Mouse (Mus musculus): Measurements from ENCODE around the gene Cib2.

DNA sequence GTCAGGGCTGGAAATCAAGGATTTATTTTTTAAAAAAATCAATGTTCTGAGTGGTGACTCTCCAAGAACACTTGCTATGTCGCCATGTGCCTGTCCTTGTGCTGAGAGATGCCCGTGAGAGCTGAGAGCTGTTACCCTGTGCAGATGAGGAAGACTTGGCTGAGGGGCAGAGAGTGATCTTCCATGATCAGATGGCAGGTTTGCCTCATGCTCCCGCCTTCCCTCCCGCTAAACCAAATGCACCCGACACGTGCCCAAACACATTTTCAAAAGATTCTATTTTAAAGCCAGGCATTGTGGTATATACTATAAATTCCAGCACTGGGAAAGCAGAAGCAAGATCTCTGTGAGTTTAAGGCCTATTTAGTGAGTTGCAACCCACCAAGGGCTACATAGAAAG lies 29.2 kb downstream of the Cib2 start:
- TF ChIP-seq CTCF (IDR thresholded peaks at IDR 0.05; ENCODE audit: extremely low read depth, insufficient read depth, low read length): no peak
- TF ChIP-seq POLR2A (IDR thresholded peaks at IDR 0.05; ENCODE audit: extremely low read depth, insufficient read depth, low read length): no peak

Measured in cortical plate, adult 2 months (tissue).